Mouse (Mus musculus) erythroblast, embryonic 14.5 days (primary cell): ENCODE data around the gene Cep135.

Experiments used
- GATA1 ChIP-seq: IDR thresholded peaks from 2 replicates; pipeline ENCODE4 v1.6.1; 2012; ENCODE audit warnings: low read length, inconsistent platforms, mixed read lengths
- TAL1 ChIP-seq: IDR thresholded peaks from 3 replicates; pipeline ENCODE4 v1.6.1; 2012; ENCODE audit warnings: low read length, inconsistent platforms, mixed read lengths

DNA sequence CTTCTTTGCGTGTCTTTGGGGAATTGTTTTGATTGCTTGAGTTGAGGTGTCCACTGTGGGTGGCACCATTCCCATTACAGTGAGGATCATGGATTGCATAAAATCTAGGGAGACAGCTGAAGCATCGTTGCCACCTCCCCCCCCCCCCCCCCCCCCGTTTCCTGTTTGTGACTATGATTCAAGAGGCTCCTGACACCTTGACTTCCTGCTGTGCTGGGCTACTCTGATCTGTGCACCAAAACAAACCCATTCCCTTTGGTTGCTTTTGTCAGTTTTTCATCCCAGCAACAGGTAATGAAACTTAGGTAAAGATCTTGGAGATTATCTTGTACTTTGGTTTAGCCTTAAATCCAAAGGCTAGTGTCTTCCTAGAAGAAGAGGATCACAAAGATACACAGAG lies 92.5 kb downstream of the Cep135 start:
- TF ChIP-seq GATA1 (no peak), TAL1 (no peak)
